Mouse (Mus musculus): ENCODE measurements at regions not wholly inside any gene's neighbourhood (a gene's known extent, or its start where the extent isn't known, plus 50 kb on each side); places are given as distances from the start of the nearest gene placed in this dataset.

DNA sequence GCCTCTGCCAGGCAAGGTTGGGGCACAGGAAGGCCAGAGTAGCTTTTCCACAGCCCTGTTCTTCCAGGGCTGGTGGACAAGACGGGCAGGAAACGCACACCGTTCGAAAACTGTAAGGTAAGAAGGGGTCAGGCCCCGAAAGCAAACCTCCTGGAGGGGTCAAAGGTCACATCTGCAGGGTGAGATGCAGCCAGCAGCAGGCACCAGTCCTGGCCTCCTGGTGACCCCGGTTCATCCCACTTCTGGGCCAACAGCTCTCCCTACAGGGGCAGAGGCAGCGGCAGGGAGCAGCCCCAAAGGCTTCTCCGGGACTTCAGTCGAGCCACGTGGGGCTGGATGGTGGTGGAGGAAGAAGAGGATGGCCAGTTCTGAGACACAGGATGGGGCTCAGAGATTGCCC, 98.3 kb downstream of the Rplp1 start:
- no peak for TF ChIP-seq CTCF (conservative IDR thresholded peaks at IDR 0.05; ENCODE audit: low read length)
- TF ChIP-seq POU5F1 (IDR thresholded peaks at IDR 0.05; ENCODE audit: borderline replicate concordance, low read length), result no peak

Data from E14TG2a.4 (cell line).